Mouse (Mus musculus) brain, embryonic 14.5 days (tissue): ENCODE measurements around the gene Gzma. TPM values are rescaled to one million over a fixed set of nuclear protein-coding genes. Genes with fewer than 3 reads are reported as not detected.
A peak's percentile ranks its signal among the peaks of the same experiment; 100 is the strongest.

Experiments used
- DNase-seq: peaks from one replicate; pipeline ENCODE4 v3.0.0-alpha.2; 2011; ENCODE audit warnings: low read depth
- CTCF ChIP-seq: fragments of 200-500 bp; IDR thresholded peaks from 2 replicates; pipeline ENCODE4 v1.5.1; 2012; ENCODE audit warnings: inconsistent platforms, mild to moderate bottlenecking, moderate library complexity, borderline replicate concordance; ENCODE audit not compliant: insufficient read depth, insufficient read length; ENCODE audit errors: extremely low read depth
- POLR2A ChIP-seq: fragments of 200-500 bp; IDR thresholded peaks from 2 replicates; pipeline ENCODE4 v1.6.1; 2012; ENCODE audit warnings: mild to moderate bottlenecking, inconsistent platforms, borderline replicate concordance; ENCODE audit not compliant: poor library complexity, insufficient read depth, insufficient read length, severe bottlenecking; ENCODE audit errors: extremely low read depth
- polyA plus RNA-seq: library from polyadenylated mRNA; depleted of rRNA; stranded (reverse); fragments of >200 nt; gene quantifications from 2 replicates; pipeline ENCODE4 v1.2.3, GENCODE M21; 2012; rRNA removed

The Gzma gene
- polyA plus RNA-seq, result not detected in 2 replicates

DNA sequence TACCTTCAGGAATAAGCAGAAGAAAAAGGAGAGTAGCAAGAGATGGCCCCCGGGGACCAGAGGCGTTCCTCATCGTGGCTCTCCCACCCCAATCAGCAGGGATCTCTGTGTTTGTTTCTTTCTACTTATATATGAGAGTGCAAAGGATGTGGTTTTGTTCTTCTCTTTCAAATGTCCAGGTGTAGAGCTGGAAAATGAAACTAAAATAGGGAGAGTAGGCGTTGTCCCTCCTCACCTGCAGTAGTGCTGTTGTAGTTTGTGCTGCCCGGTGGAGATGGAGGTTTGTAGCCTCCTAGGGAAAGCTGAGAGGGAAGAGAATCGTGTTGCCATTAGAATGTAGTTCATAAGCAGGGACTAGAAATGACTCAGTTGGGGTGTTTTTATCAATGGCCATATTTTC lies at the start of gene Gzma:
Gene Gzma (minus strand): TSS at position 103 of the 400 bp plus-strand sequence.
- no peak for DNase-seq
- TF ChIP-seq POLR2A, result no peak
- no peak for TF ChIP-seq CTCF

DNA sequence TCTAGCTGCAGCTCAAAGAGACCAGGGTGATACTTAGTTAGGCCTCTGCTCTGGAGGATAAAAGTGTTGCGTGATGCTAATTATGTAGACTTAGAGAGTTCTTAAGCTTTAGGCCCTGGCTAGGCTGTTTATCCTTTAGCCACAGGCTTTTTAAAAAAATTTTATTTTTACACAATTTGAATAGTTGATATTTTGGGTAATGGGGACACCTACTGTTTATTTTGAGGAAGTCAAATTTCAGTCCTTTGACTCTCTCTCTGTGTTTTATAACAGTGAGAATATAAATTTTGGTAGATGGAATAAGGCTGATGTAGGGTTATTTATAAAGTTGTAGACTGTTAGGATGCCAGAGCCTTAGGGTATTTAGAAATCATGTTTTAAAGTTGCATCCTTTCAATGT lies 38.8 kb upstream of the Gzma start:
- TF ChIP-seq CTCF, result no peak
- TF ChIP-seq POLR2A, result no peak
- DNase-seq, result no peak

DNA sequence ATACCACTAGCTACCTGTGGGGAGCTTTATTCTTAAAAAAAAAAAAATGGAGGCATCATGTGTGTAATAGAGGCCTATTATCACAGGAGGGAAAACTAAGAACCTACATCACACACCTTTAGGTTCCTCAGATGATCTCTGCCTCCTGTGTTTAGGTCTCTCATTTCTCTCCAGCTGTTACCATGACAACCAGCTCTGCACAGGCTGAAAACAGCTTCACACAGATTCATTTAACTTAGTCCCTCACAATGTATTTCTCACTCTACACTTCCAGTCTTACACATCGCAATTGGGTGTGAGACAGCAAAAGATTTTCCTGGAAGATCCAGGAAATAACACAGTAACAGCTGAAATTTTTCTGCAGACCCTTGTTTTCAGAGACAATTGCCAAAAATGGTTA lies 29.2 kb upstream of the Gzma start:
- TF ChIP-seq POLR2A (no peak), CTCF (no peak)
- DNase-seq, result peak; percentile 84

- TF ChIP-seq CTCF (no peak), POLR2A (no peak)
- no peak for DNase-seq
Measured at GRCm38 (mm10) chr13:113121326-113121725, 20.5 kb upstream of the Gzma start.

GRCm38 (mm10) chr13:113120324-113121237 lies 19.8 kb upstream of the Gzma start:
- no peak for TF ChIP-seq CTCF
- TF ChIP-seq POLR2A, result no peak
- no peak for DNase-seq

DNA sequence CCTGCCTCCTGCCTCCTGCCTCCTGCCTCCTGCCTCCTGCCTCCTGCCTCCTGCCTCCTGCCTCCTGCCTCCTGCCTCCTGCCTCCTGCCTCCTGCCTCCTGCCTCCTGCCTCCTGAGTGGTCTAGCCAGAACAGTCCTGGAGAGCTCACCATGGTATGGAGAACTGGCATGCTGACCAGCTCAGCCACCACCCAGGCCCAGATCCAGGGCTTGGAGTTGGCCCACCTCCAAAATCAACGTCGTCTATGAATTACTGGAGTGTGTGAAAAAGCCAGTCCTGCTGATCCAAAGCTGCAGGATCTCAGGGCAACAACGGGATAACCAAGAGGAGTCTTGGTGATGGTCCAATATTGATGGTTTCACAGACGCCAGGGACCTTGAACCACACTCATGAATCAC lies 18.2 kb upstream of the Gzma start:
- no peak for TF ChIP-seq CTCF
- no peak for TF ChIP-seq POLR2A
- peak; percentile 28 for DNase-seq

- TF ChIP-seq POLR2A, result no peak
- no peak for TF ChIP-seq CTCF
- no peak for DNase-seq
Measured at GRCm38 (mm10) chr13:113104759-113105158, 4.0 kb upstream of the Gzma start.

- DNase-seq, result no peak
- TF ChIP-seq POLR2A (no peak), CTCF (no peak)
Measured at GRCm38 (mm10) chr13:113101804-113102203, 1.0 kb upstream of the Gzma start.

GRCm38 (mm10) chr13:113098406-113098805 lies 2.4 kb downstream of the Gzma start:
- TF ChIP-seq POLR2A (no peak), CTCF (no peak)
- no peak for DNase-seq

- TF ChIP-seq CTCF, result no peak
- no peak for TF ChIP-seq POLR2A
- DNase-seq, result peak; percentile 14
Measured at GRCm38 (mm10) chr13:113097011-113097410, 3.8 kb downstream of the Gzma start.

- TF ChIP-seq CTCF (no peak), POLR2A (no peak)
Measured at GRCm38 (mm10) chr13:113094618-113095017, 6.2 kb downstream of the Gzma start.

GRCm38 (mm10) chr13:113090489-113090888 lies 10.3 kb downstream of the Gzma start:
- TF ChIP-seq POLR2A, result no peak
- no peak for TF ChIP-seq CTCF
- no peak for DNase-seq

More at GRCm38 (mm10) chr13:113094618-113095017, 6.2 kb downstream of the Gzma start:
- no peak for DNase-seq
